Mouse (Mus musculus) stomach, embryonic 14.5 days (tissue): Measurements from ENCODE around the gene Plch1. TPM values are rescaled to one million over a fixed set of nuclear protein-coding genes. Genes with fewer than 3 reads are reported as not detected.
A peak's percentile ranks its signal among the peaks of the same experiment; 100 is the strongest.

Source experiments
- ATAC-seq: fragments of 200-750 bp; cut with Nextera tagmentation; 2 replicates; pipeline ENCODE4 v1.8.0; 2017; ENCODE audit warnings: low read depth, moderate TSS enrichment; ENCODE audit not compliant: insufficient number of reproducible peaks, insufficient read depth, low FRiP score
- H3K27ac ChIP-seq: fragments of 300-500 bp; sonication (generic); 2 replicates; pipeline ENCODE4 v1.5.1; 2014; ENCODE audit warnings: mild to moderate bottlenecking, low read length, moderate library complexity, mixed read lengths
- H3K27me3 ChIP-seq: fragments of 300-500 bp; sonication (generic); 2 replicates; pipeline ENCODE4 v1.6.1; 2014; ENCODE audit warnings: low read length, control low read depth, mixed read lengths; ENCODE audit not compliant: control insufficient read depth, insufficient read depth
- H3K36me3 ChIP-seq: fragments of 300-500 bp; sonication (generic); 2 replicates; pipeline ENCODE4 v1.6.1; 2014; ENCODE audit warnings: mild to moderate bottlenecking, control low read depth, low read length, moderate library complexity, mixed read lengths; ENCODE audit not compliant: control insufficient read depth, insufficient read depth
- H3K4me1 ChIP-seq: fragments of 300-500 bp; sonication (generic); 2 replicates; pipeline ENCODE4 v1.6.1; 2014; ENCODE audit warnings: low read length, control low read depth, mixed read lengths; ENCODE audit not compliant: control insufficient read depth, insufficient read depth
- H3K4me2 ChIP-seq: fragments of 300-500 bp; sonication (generic); replicated peaks from 2 replicates; pipeline ENCODE4 v1.6.1; 2014; ENCODE audit warnings: low read depth, low read length, control low read depth
- H3K4me3 ChIP-seq: fragments of 300-500 bp; sonication (generic); 2 replicates; pipeline ENCODE4 v1.5.1; 2014; ENCODE audit warnings: low read depth, low read length, control low read depth
- H3K9ac ChIP-seq: fragments of 300-500 bp; sonication (generic); replicated peaks from 2 replicates; pipeline ENCODE4 v1.6.1; 2014; ENCODE audit warnings: low read depth, mild to moderate bottlenecking, control low read depth, low read length, moderate library complexity, mixed read lengths
- H3K9me3 ChIP-seq: fragments of 300-500 bp; sonication (generic); 2 replicates; pipeline ENCODE4 v1.6.1; 2016; ENCODE audit warnings: low read depth, low read length, control low read depth; ENCODE audit not compliant: control insufficient read depth
- WGBS: fragments of 180-500 bp; shearing (Covaris S2); extraction: QIAGEN DNeasy Blood & Tissue Kit; methylation state at CpG from one replicate; pipeline ENCODE4 v1.1.7; 2014; 5-methylcytosine and 5-hydroxymethylcytosine counted together
- polyA plus RNA-seq: library from polyadenylated mRNA; unstranded; fragments of >200 nt; fragmentation: Nextera tagmentation; extraction: Ambion mirVana; gene quantifications from 2 replicates; pipeline ENCODE4 v1.2.1, GENCODE M21; 2014

Plch1 gene
- polyA plus RNA-seq, 1 experiment from 2014 or later = 11.6 TPM

DNA sequence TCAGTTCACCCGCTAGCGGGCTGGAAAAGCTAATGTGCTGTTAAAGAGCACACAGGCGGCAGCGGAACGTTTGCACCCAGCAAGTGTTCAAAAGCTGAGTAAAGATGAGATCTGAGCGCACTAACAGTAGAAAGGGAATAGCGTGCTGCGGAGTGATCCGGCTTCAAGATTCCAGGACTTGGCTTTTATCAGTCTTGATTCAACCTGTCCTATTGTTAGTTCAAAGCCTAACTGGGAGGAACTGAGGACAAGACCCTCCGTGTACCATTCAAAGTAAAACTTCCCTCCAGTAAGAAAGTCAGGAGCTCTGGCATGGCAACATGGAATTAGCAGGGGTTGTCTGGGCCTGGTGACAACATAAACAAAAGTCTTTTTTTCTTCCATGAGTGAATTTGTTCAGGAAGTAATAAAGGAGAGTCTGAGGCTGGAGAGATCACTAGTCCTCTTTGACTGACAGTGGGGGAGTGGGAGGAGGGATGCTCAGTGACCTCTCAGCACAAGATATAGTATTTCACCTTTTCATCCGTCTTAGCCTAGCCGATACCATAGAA, 824 bp upstream of the Plch1 start:
- no peaks in the 10 kb centered on the region for H3K27me3 ChIP-seq
- no peak overlapping the region for H3K9ac ChIP-seq
- no peaks in the 10 kb centered on the region for H3K36me3 ChIP-seq
- no peaks in the 10 kb centered on the region for H3K9me3 ChIP-seq
- H3K4me3 ChIP-seq = peak overlapping the region; percentile 65
- H3K27ac ChIP-seq = no peak overlapping the region
- peak overlapping the region; percentile 99 for H3K4me2 ChIP-seq
- ATAC-seq = no peak
- 5% methylated on average over 12 of the region's 12 CpGs for WGBS
- H3K4me1 ChIP-seq = no peaks in the 10 kb centered on the region

DNA sequence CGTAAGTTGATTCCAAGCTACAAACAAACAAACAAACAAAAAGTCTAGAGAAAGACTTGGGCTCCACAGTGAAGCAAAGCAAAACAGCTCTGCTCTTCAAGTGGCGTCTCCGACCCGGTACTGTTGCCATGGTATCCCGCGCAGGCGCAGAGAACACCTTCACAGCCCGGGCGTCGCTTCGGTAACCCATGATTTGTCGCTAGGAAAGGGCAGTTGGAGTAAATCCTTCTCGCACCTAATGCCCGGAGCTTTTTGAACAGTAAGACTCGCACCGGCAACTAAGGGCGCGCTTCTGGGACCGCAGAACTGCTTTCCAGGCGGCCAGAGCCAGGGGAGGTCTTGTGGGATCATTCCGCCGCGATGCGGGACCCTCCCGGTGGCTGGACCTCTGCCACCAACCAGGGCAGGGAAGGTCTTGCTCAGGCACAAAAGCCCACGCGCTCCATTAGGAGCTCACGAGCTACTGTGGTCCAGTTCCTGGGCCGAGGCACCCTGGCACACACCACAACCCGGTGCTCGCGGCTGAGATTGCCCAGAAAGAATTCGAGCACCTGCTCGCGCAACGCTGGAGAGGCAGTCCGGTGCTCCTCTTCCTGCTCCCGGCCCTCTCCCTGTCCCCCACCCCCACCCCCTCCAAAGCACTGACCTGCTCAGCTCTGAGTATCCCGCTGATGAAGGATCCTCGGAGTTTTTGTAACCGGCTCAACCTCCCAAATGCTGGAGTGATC, 527 bp downstream of the Plch1 start:
- Histone ChIP-seq H3K9ac (peak overlapping the region; percentile 34), H3K4me2 (peak overlapping the region; percentile 99), H3K4me1 (no peaks in the 10 kb centered on the region), H3K4me3 (peak overlapping the region; percentile 65), H3K27me3 (no peaks in the 10 kb centered on the region), H3K36me3 (no peaks in the 10 kb centered on the region), H3K27ac (peak overlapping the region; percentile 66), H3K9me3 (no peaks in the 10 kb centered on the region)
- under 1% methylated on average over 36 of the region's 41 CpGs for WGBS
- ATAC-seq = peak; percentile 80

DNA sequence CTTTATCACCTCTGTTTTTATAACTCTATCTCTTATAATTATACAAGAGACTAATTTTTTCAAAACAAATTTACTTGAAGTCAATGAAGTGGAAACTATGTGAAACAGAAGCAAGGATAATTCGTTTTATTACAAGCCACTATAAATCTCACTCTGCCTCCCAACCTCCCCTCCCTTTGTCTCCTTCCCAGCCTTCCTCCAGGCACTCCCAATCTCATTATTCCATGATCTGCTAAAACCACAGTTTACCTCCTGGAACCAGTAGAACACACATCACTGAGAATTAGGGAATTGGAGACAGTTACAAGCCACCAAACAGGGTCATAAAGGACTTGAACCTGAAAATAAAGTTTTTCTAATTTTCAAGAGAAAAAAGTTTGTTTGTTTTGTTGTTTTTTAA, 2.1 kb downstream of the Plch1 start:
- no peak overlapping the region for H3K4me2 ChIP-seq

DNA sequence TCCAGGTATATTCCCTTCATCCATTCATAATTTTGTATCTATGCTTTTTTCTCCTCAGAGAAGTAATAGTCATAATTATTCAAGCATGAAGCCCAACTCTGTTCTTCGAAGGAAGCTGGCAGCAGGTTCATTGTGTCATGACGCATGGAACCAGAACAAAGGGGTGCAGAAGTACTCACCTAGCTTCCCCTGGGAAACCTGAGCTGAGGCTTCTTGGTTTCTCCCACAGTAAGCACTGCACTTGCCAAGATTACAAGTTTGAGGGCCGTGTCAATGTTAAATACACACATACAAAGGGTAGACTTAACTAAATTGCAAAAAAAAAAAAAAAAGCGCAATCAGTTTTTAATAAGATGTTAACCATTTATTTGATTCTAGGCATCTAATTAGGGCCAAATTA, 3.0 kb downstream of the Plch1 start:
- no peaks in the 10 kb centered on the region for H3K9me3 ChIP-seq
- no peaks in the 10 kb centered on the region for H3K4me1 ChIP-seq
- no peak overlapping the region for H3K4me3 ChIP-seq
- no peak for ATAC-seq
- no peak overlapping the region for H3K9ac ChIP-seq
- H3K27ac ChIP-seq = no peak overlapping the region
- no peaks in the 10 kb centered on the region for H3K36me3 ChIP-seq
- no peak overlapping the region for H3K4me2 ChIP-seq
- H3K27me3 ChIP-seq = no peaks in the 10 kb centered on the region
- WGBS = 84% methylated on average over 4 of the region's 4 CpGs

More for the DNA sequence above, 2.1 kb downstream of the Plch1 start:
- Histone ChIP-seq H3K36me3 (no peaks in the 10 kb centered on the region), H3K9ac (no peak overlapping the region), H3K4me1 (no peaks in the 10 kb centered on the region), H3K27me3 (no peaks in the 10 kb centered on the region), H3K27ac (no peak overlapping the region), H3K4me3 (no peak overlapping the region), H3K9me3 (no peaks in the 10 kb centered on the region)
- ATAC-seq = no peak
- 32% methylated on average over 1 of the region's 1 CpGs for WGBS

DNA sequence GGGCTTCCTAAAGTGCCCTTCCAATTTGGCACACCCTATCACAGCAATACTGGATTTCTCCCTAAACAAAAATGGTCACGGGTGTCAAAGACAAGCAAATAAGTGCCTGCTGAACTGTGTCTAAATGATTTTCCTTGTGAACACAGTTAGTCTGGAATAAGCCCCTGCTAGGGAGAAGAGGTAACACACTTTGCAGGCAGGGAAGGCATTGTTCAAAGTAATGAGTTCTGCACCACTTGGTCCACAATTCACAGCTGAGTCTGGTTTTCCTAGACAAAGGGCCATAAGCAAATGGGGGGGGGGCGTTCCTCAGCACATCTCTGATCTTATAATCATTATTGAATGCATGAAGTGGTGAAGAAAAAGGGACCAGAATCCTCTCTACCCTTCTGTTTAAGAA, 3.5 kb downstream of the Plch1 start:
- no peak overlapping the region for H3K9ac ChIP-seq
- no peak overlapping the region for H3K4me3 ChIP-seq
- H3K27ac ChIP-seq = no peak overlapping the region
- H3K4me1 ChIP-seq = no peaks in the 10 kb centered on the region
- no peak overlapping the region for H3K4me2 ChIP-seq
- H3K36me3 ChIP-seq = no peaks in the 10 kb centered on the region
- no peaks in the 10 kb centered on the region for H3K9me3 ChIP-seq
- WGBS = 69% methylated on average over 2 of the region's 2 CpGs
- no peaks in the 10 kb centered on the region for H3K27me3 ChIP-seq
- ATAC-seq = no peak

DNA sequence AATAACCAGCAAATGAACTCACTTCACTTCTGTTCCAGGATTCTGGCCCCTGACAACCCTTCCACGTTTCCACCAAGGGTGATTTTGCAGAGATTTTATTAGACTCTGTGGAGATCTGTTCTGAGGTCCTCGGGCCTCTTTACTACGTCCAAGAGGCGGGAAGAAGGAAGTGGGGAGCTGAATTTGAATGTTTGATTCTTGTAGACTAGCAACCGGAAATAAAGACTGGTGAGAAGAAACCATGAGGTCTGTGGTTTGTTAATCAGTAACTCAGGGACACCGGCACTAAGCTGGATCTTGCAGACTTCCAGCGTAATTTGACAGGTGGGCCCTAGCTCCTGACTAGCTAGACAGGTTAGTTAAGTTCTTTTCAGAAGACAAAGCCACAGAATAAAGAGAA, 5.6 kb downstream of the Plch1 start:
- ATAC-seq = peak; percentile 86

DNA sequence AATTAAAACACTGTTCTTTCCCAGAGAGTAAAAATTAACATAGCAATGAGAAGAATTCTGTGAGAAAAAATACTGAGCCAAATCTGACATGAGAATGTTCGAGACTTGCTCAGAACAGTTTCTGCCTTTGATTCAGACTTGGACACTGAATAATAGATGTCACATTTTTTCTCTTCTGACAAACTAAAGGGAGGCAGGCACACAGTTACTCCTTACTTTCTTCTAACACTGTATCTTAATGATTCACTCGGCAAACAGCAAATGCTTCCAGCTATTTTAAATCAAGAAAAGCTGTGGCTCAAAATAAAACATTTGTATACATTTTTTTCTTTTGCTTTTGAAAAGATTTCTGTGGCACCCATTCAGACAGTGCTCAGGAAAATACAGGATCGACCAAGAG, 7.1 kb downstream of the Plch1 start:
- Histone ChIP-seq H3K4me2 (peak overlapping the region; percentile 25; the same call in 1 of the 2 replicates), H3K9ac (no peak overlapping the region), H3K4me1 (no peaks in the 10 kb centered on the region), H3K36me3 (no peaks in the 10 kb centered on the region), H3K9me3 (no peaks in the 10 kb centered on the region), H3K27me3 (no peaks in the 10 kb centered on the region), H3K27ac (no peak overlapping the region; the same call in 1 of the 2 replicates), H3K4me3 (no peak overlapping the region; the same call in 1 of the 2 replicates)
- no peak for ATAC-seq
- 41% methylated on average over 3 of the region's 3 CpGs for WGBS

More for the DNA sequence above, 5.6 kb downstream of the Plch1 start:
- Histone ChIP-seq H3K4me1 (no peaks in the 10 kb centered on the region), H3K9me3 (no peaks in the 10 kb centered on the region), H3K36me3 (no peaks in the 10 kb centered on the region), H3K27me3 (no peaks in the 10 kb centered on the region), H3K27ac (peak overlapping the region; percentile 85), H3K4me3 (peak overlapping the region; percentile 17; the same call in 1 of the 2 replicates), H3K9ac (no peak overlapping the region), H3K4me2 (peak overlapping the region; percentile 25)
- 53% methylated on average over 7 of the region's 7 CpGs for WGBS

DNA sequence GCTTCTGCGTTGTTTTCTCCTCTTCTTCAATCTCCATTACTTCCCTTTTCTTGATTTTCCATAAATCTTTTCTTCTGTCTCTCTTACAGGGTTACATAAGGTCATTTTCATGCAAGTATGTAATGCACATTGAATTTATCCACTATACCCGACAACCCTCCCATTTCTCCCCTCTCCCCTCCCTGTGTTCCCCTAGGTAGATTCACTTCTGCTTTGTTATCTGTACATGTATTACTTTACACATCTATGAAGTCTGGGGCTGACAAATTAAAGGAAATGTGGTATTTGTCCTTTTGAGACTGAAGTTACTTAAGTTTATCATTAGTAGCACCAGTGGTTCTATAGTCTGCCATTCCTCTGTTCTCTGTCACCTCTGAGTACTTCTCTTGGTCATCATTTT, 18.2 kb downstream of the Plch1 start:
- peaks cover 7% of the 10 kb centered on the region; the same call in 1 of the 2 replicates for H3K9me3 ChIP-seq
- no peaks in the 10 kb centered on the region for H3K27me3 ChIP-seq
- no peak overlapping the region for H3K27ac ChIP-seq
- ATAC-seq = no peak
- no peaks in the 10 kb centered on the region for H3K36me3 ChIP-seq
- no peak overlapping the region for H3K4me3 ChIP-seq
- no peak overlapping the region for H3K4me2 ChIP-seq
- H3K4me1 ChIP-seq = no peaks in the 10 kb centered on the region
- 83% methylated on average over 2 of the region's 2 CpGs for WGBS
- no peak overlapping the region for H3K9ac ChIP-seq
